Mouse (Mus musculus): ENCODE data around the gene Zbed6. TPM values are rescaled to one million over a fixed set of nuclear protein-coding genes. Genes with fewer than 3 reads are reported as not detected.

The Zbed6 gene
- 0.98 and 1.4 TPM in 2 replicates for polyA plus RNA-seq (2012; rRNA removed)

DNA sequence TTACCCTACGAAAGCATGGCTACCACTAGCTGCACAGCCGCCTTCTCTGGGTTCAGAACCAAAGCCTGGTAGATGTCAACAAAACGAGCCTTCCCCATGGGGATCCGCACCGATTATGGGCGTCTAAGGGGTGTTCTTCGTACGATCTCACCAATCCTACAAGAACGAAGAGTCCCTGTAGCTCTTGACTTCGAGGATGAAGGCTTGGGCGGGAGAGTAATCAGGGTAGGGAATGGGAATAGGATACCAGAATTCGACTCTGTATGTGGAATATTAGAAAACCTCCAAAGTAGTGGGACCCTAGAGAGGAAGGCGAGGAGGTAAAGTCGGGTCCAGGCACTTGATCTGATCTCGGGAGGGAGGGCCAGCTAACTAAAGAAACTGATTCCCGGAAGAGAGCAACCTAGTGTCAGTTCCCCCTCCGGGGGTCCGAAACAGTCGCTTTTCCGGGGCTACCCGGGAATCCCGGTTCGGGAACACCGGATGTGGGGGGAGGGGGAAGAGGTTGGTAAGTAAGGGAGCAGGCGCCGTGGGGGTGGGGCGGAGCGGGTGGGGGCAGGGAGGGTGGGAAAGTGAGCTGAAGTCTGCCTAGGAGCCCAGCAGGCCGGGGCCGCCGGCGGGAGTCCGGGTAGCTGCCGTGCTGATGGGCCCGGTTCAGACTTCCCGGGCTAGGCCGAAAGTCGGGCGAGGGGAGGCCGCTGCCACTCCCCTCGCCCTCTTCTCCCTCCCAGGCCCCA lies at the start of gene Zbed6:
Gene Zbed6, minus strand, starts transcription at position 420 of the 737 bp plus-strand sequence.

GRCm38 (mm10) chr1:133689897-133690296 lies 29.2 kb upstream of the Zbed6 start, which contains the start of gene Lax1:
Gene Lax1 (minus strand): TSS chr1:133690108.

DNA sequence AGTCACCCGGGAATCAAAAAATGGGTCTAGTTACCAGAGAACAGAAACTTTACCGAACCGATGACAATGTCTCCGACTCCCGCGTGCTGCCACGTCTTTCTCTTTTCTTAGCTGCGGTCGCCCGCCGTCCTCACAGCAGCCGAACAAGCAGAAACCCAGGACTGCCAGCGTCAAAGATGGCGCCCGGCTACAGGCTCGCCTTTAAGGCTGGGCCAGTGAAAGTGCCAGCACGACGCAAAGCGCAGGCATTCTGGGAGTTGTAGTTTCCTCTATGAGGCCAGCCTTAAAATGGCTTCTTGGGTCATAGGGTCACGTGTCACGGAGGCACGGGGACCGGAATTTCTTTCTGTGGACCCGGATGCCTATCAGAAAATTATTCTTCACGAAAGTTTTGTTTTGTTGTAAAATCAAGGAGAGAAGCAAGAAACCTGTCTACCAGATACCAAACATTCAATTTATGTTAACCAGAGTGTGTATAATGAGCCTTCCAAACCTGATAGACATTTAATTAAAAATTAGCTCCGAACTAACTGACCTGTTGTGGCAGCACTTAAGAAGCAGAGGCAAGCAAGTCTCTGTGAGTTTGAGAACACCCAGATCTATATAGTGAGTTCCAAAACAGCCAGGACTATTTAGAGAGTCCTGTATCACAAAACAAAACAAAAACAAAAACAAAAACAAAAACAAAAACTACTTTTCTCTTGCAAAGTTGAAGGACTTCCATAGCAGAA lies 683 bp upstream of the Zbed6 start, which contains the start of gene Gm38394:
Gene Gm38394, minus strand, starts transcription at position 116 of the 731 bp plus-strand sequence.

GRCm38 (mm10) chr1:133609771-133610502 lies 50.7 kb downstream of the Zbed6 start, which contains the start of gene Snrpe:
Gene Snrpe (minus strand): TSS chr1:133610291.

Other genes with a start within 250 kb of the Zbed6 start
- 4.3 TPM in 2 replicates for gene Sox13, start 236.5 kb downstream of the Zbed6 start, polyA plus RNA-seq (2012; rRNA removed)
- 278 and 299 TPM in 2 replicates for gene Snrpe, start 50.6 kb downstream of the Zbed6 start, polyA plus RNA-seq (2012; rRNA removed)
- gene Gm38394, start 433 bp upstream of the Zbed6 start, polyA plus RNA-seq (2012; rRNA removed), result 1.9 and 2.5 TPM in 2 replicates
- 0.76 and 1.2 TPM in 2 replicates for gene Lax1, start 29.2 kb upstream of the Zbed6 start, polyA plus RNA-seq (2012; rRNA removed)
- 14.2 and 18.2 TPM in 2 replicates for gene Atp2b4, start 140.2 kb upstream of the Zbed6 start, polyA plus RNA-seq (2012; rRNA removed)
- 0.15 and 0.19 TPM in 2 replicates for gene Optc, start 247.1 kb upstream of the Zbed6 start, polyA plus RNA-seq (2012; rRNA removed)

Measured in liver, embryonic 14 days (tissue).